Mouse (Mus musculus) gastrocnemius, postnatal 25 days (tissue): Measurements from ENCODE around the gene Spata31. TPM values are rescaled to one million over a fixed set of nuclear protein-coding genes. Genes with fewer than 3 reads are reported as not detected.

ENCODE experiments used
- DNase-seq: peaks from one replicate; pipeline ENCODE4 v3.0.0; 2022
- long read RNA-seq, 2 experiments: library from polyadenylated mRNA; stranded (forward); transcript quantifications; one replicate each; pipeline ENCODE4 v2.0.0; 2021
- total RNA-seq, 2 experiments: library from RNA; stranded (reverse); gene quantifications; 1 replicate in 1 of 2; 2 replicates in 1 of 2; pipeline ENCODE4 v1.2.3; 2021

Gene Spata31
- not detected for total RNA-seq
- long read RNA-seq, experiment 1, result 0 reads
- long read RNA-seq, experiment 2, result 0 reads

GRCm38 (mm10) chr13:64917191-64917590 lies at the start of gene Spata31:
TSS of gene Spata31 (plus strand) at chr13:64917406.
- DNase-seq, result no peak

DNA sequence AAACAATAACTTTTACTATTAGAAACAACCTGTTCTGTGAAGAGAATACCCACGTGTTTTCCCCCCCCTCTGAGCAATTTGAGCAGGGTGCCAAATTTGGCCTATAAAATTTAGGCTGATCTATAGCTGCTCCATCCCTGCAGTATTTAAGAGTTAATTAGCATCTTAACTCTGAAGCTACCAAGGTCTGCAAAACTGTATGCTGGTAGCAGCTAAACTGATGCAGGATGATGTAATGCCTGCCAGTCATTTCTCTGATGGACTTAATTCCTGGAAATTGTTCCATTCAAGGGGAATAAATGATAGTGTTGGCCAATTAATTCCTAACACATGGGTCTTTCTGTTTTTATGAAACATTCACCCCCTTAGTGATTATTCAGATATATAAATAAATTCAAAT lies 14.1 kb upstream of the Spata31 start:
- no peak for DNase-seq

GRCm38 (mm10) chr13:64903585-64904208 lies 13.5 kb upstream of the Spata31 start, which contains the start of gene Cntnap3:
TSS of gene Cntnap3 (minus strand) at chr13:64903955.
- DNase-seq, result no peak

Other genes with a start within 250 kb of the Spata31 start
- gene Cntnap3, start 13.5 kb upstream of the Spata31 start, total RNA-seq, result not detected
- gene Spata31d1c, start 115.7 kb downstream of the Spata31 start, total RNA-seq, result not detected
- not detected for gene Prss47, start 135.4 kb downstream of the Spata31 start, total RNA-seq
- gene Mfsd14b, start 195.6 kb downstream of the Spata31 start, total RNA-seq, result 1 to 10 TPM; 7.5 to 8.3 TPM
- gene Olfr465-ps1, start 220.7 kb downstream of the Spata31 start, total RNA-seq, result not detected
- not detected for gene Olfr466, start 232.8 kb downstream of the Spata31 start, total RNA-seq